Mouse (Mus musculus) spleen, postnatal 36 days (tissue): ENCODE data around the gene Lpar5.

Experiments
- DNase-seq, 2 experiments: peaks; one replicate each; pipeline ENCODE4 v3.0.0; 2022; ENCODE audit warnings: low spot score in 2 of 2, mixed read lengths in 1 of 2

Lpar5 gene

GRCm38 (mm10) chr6:125084424-125084823 is 16.7 kb downstream of the Lpar5 start:
- peak; percentile 64 to 66 for DNase-seq

- no peak for DNase-seq
Observed at GRCm38 (mm10) chr6:125087937-125088336, 20.2 kb downstream of the Lpar5 start.

GRCm38 (mm10) chr6:125088561-125089321 is 21.0 kb downstream of the Lpar5 start:
- DNase-seq = peak in 1 of 2 experiments; percentile 43

GRCm38 (mm10) chr6:125089521-125090321 is 22.0 kb downstream of the Lpar5 start:
- DNase-seq = peak; percentile 57 to 63

GRCm38 (mm10) chr6:125090341-125091085 is 22.8 kb downstream of the Lpar5 start:
- no peak for DNase-seq

GRCm38 (mm10) chr6:125092372-125092771 is 24.7 kb downstream of the Lpar5 start:
- DNase-seq = peak in 1 of 2 experiments; percentile 49

- DNase-seq = no peak
Observed at GRCm38 (mm10) chr6:125094843-125095242, 27.1 kb downstream of the Lpar5 start.

GRCm38 (mm10) chr6:125095391-125096278 is 27.9 kb downstream of the Lpar5 start, which contains the start of gene Chd4:
Gene Chd4, plus strand, starts transcription at chr6:125095981.
- peak; percentile 93 to 95 for DNase-seq

GRCm38 (mm10) chr6:125096279-125096596 is 28.5 kb downstream of the Lpar5 start:
- no peak for DNase-seq

GRCm38 (mm10) chr6:125096597-125097345 is 29.1 kb downstream of the Lpar5 start:
- peak; percentile 65 for DNase-seq

- DNase-seq = no peak
Observed at GRCm38 (mm10) chr6:125097346-125097689, 29.6 kb downstream of the Lpar5 start.

GRCm38 (mm10) chr6:125097951-125098350 is 30.2 kb downstream of the Lpar5 start:
- no peak for DNase-seq

- DNase-seq = no peak
Observed at GRCm38 (mm10) chr6:125098513-125098912, 30.8 kb downstream of the Lpar5 start.

- DNase-seq = peak; percentile 72 to 77
Observed at GRCm38 (mm10) chr6:125099421-125099971, 31.8 kb downstream of the Lpar5 start.

- no peak for DNase-seq
Observed at GRCm38 (mm10) chr6:125101444-125101843, 33.7 kb downstream of the Lpar5 start.

- peak; percentile 57 to 78 for DNase-seq
Observed at GRCm38 (mm10) chr6:125104223-125104622, 36.5 kb downstream of the Lpar5 start.

- DNase-seq = no peak
Observed at GRCm38 (mm10) chr6:125107705-125108104, 40.0 kb downstream of the Lpar5 start.

- no peak for DNase-seq
Observed at GRCm38 (mm10) chr6:125109371-125109770, 41.7 kb downstream of the Lpar5 start.

- no peak for DNase-seq
Observed at GRCm38 (mm10) chr6:125110927-125111326, 43.2 kb downstream of the Lpar5 start.

GRCm38 (mm10) chr6:125112553-125112952 is 44.8 kb downstream of the Lpar5 start:
- DNase-seq = no peak
